Mouse (Mus musculus) megakaryocyte progenitor cell, adult 5-6 weeks (primary cell): ENCODE measurements at regions not wholly inside any gene's neighbourhood (a gene's known extent, or its start where the extent isn't known, plus 50 kb on each side); places are given as distances from the start of the nearest gene placed in this dataset.

Experiments
- ATAC-seq: replicated peaks from 2 replicates; pipeline ENCODE4 v1.8.0; 2016; ENCODE audit warnings: mild to moderate bottlenecking, moderate TSS enrichment, inconsistent platforms; ENCODE audit not compliant: poor library complexity

DNA sequence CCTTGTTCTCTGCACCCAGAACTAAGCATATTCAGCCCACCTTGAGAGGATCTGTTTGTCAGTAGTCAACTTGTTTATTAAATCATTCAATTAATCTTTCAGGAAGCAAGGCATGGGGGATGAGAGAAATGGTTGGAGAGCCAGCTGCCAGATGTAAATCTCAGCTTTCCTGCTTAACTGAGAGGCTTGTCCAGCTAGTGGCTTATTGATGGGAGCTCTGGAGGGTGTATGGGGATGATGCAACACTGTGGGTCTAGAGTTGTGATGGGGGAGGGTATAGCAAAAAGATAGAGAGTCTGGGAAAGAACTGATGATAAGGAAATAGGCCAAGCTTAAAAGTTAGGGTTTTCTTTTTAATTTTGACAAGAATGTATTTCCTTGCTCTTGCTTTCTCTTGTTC is 2163.3 kb downstream of the 9330182O14Rik start:
- ATAC-seq = no peak

DNA sequence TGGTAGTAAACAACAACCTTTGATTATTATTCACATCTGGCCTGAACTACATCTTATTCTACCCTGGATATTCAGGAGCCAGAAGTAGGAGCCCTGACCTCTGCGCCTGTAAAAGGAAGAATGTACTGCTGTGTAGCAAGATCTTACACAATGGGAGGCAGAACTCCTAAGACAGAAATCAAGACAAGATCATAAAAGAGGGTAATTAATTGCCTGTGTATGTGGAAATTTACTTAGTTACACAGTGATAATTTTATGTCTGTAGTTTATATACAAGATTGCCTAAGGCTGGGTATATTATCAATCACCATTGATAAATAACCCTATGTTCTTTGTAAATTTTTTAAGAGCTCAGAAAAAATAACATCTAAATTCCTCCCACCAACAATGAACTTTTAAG is 2167.8 kb downstream of the 9330182O14Rik start:
- ATAC-seq = no peak

DNA sequence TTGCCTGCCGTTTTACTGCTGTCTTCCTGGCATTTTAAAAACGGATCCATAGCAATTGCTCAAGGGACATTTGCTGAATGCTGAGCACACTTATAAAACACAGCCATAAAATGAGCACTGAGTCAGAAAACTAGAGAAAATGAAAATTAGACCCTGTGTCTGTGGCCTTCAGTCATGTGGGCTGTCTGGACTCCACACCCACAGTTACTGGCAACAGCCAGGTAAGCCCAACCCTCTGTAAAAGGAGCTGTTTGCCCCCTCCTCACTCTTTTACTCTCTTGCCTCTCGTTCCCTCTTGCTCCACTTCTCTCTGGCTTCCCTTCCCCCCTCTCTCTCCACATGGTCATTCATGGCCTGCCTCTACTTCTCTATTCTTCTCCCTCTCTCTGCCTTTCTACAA is 2169.9 kb downstream of the 9330182O14Rik start:
- peak; percentile 34 for ATAC-seq

DNA sequence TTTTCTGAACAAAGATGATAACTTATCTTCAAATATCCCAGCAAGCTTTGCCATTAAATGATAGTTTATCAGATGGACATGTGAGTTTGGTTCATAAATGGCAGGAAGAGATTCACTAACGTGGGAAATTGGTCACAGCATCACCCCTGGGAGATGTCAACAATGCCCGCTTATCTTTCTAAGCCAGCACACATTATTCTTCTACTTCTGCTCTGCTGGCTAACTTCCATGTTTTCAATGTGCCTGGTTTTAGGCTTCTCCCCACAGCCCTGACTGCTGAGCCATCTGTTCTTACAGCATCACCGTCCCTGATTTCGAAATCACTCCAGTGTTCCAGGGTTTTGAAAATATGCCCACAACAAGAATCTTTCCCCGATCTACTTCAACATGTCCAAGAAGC is 2175.4 kb downstream of the 9330182O14Rik start:
- ATAC-seq = peak; percentile 95

DNA sequence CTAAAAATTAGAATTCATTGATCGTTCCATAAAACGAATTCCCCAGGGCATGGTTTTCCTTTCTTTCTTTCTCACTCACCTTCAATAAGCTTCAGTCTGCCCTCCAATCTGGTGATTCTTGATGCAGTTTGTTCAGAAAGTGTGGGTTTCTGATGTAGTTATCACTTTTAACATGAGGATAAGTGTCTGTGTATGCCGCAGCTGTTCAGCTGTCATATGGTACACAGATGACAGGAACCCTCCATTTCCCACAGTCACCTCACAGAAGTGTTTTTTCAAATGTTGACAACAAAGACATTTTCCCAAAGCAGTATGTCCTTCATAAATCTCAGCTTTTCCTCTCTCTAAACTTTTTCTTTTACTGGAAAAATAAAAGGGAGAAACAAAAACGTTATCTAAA is 2177.0 kb downstream of the 9330182O14Rik start:
- ATAC-seq = no peak

DNA sequence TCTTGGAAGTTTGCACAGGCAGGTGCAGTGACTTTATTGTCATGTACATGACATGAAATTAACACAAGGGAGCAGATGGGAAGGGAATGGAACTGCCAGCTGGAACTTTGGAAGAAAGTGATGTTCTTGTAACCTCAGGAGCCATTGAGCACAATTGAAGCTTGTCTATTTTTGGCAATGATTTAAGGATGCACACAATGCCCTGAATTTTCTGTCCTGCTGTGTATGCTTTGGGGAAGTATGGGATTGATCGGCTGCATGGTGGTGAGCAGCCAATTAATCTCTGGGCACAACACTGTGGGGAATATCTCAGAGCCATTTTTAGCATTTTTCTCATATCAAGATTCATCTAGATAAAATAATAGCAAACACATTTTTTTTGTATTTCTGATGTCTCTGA is 2186.2 kb downstream of the 9330182O14Rik start:
- no peak for ATAC-seq

DNA sequence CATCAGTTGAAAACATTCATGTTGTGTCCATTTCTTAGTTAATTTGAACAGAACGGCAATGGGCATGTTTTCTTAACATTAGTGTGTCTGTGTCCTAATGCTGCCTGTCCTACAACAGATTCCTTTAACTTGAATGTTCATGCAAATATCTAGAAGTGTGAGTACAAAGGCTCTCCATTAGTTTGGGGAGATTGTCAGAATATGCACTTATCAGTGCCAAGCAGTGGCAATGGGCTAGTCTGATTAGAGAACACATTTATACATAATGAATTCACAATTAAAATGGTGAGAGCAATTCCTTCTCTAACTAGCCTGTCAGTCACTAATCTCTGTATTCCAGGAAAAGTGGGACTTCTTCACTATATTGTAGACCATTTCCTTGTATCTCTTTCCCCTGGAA is 2188.8 kb downstream of the 9330182O14Rik start:
- ATAC-seq = peak; percentile 86

DNA sequence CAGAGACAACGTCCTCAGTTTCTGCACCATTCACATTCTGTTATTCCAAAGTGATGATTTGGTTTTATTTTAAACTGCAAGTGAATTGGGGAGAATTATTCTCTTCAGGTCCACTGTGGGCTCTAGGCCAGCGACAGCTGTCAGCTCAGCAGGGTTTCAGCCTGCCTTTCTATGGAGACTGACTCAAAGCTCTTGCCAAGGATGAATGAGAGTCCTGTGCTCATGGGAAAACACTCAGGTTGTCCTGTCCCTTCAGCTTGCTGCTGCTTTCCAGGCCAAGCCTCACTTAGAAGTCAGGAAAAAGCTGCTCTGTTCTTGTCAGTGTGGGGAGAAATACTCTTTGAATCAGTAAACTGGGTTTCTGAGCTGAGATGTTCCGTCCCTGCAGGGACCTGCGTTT is 2191.1 kb downstream of the 9330182O14Rik start:
- no peak for ATAC-seq

DNA sequence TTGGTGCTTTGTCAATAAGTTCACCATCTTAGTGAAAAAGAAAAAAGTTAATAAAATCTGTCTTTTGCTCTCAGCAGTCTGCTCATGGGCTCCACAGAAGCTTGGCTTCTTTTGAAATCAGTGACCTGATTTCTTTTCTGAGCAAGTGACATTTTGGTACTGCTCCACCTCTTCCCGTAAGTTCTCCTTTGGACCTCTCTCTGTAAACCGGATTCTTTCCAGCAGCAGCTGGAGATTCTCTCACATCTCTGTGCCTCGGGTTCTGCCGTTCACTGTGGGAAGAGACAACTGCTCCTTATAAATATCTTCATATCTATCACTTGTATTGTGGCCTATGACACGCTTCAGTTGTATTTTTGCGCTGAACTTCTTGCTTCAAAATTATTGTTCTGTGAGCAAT is 2194.4 kb downstream of the 9330182O14Rik start:
- ATAC-seq = no peak

DNA sequence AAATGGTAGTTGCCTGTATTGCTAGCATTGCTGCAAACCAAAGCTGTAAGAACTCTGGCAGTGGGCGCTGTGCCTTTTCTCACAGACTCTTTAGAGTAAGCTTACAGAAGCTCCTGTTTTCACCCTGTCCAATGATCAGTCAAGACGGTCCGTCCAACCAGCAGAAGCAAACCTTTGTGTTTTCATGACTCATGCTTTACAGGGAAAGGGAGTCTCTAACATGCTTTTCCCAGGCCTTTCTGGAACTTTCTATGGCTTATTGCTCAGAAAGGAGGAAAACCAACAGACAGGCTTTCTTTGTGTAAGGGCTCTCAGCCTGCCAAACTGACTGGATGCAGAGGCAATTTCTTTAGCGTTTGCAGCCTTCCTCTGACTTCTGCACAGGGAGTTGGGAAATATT is 2195.6 kb downstream of the 9330182O14Rik start:
- ATAC-seq = no peak

DNA sequence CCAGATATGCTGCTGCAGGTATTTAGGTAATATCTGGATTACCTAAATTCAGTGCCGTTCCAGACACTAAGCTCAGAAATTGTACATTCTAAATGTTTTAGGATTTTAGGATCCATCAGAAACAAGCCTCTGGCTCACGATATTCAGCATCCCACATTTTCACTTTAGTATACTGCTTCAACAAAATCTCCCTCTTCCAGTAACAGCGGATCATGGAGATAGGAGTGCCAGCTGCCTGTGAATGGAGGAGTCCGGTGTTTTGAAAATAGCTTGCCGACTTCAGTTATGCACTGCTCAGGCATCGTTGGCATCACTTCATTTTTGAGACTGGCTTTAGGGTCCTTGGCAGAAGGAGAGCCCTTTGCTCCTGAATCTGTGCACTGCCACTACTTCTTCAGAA is 2199.5 kb downstream of the 9330182O14Rik start:
- no peak for ATAC-seq

DNA sequence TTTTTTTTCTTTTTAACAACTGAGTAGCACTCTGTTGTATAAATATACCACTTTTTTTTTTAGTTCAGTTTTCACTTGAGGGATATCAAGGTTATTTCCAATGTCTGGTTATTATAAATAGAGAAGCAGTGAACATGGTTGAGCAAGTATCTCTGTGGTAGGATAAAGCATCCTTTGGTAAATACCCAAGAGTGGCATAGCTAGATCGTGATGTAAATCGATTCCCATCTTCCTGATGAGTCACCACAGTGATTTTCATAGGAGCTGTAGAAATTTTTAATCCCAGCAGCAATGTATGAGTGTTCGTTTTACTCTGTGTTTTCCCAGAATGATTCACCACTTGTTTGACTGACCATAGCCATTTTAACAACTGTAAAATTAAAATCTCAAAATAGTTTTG is 2212.0 kb downstream of the 9330182O14Rik start:
- ATAC-seq = no peak

DNA sequence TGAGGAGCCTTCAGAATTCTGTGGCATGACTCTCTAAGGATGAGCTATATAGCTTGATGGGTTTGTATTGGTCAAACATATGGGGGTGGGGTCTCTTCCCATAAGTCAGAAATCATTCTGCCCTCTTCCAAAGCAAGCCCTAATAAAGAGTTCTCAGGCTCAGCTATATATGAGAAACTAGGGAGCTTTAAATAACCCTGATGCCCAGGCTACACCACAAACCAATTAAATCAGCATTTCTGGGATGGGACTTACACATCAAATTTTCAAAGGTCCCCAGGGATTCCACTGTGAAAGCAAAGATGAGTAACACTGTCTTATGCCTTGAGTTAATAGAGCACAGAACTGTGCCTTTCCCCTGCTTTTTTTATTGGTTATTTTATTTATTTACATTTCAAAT is 2227.7 kb downstream of the 9330182O14Rik start:
- ATAC-seq = no peak

DNA sequence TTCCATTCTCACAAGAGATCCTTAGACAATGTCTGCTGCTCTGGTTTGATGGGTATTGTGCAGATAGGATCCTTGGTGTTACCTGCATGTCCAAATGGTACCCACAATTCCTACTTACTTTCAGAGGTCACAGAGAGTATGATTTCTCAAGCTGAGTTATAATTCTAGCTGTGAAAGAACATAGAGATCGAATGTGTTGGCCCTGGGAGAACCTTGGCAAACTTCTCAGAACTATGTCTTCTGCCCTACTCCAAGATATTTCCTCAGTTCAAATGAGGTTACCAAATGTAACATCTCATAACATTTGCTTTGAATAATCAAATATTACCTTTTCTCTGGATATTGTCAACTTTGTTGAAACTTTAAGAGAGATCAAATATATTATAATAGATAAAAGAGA is 2230.8 kb downstream of the 9330182O14Rik start:
- no peak for ATAC-seq

DNA sequence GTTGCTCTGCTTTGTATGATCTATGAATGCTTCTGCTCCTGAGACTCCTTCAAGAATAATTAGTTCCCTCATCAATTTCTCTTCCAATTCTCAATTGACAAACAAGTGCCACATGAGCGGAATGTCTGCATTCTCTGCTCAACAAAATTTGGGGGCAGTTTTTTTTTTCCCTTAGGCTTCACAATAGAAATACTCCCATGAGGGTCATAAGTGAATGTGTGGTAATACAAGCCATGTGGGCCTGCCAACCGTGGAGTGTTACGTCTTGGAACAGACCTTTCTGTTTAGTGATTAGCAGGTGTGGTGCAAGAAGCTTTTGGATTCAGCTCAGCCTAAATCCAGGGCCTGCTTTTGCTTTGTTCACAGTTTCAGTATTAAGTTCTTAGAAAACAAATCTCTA is 2232.6 kb downstream of the 9330182O14Rik start:
- ATAC-seq = no peak

DNA sequence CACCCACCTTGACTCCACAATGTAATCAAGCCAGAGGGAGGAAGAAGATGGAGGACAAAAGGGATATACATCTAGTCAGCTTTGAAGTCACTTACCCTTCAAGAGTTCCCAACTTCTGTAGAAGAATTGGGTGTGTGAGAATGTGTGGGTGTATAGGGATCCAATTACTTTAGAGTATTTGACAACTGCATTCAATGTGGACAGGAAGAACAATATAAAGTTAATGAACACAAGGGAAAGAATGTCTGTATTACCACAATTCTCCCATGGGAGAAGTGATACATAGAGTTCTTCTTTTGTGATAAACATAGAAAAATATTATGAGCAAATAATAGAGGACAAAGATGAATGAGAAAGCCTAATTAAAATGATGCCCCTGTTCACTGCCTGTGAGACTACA is 2235.4 kb downstream of the 9330182O14Rik start:
- ATAC-seq = no peak

DNA sequence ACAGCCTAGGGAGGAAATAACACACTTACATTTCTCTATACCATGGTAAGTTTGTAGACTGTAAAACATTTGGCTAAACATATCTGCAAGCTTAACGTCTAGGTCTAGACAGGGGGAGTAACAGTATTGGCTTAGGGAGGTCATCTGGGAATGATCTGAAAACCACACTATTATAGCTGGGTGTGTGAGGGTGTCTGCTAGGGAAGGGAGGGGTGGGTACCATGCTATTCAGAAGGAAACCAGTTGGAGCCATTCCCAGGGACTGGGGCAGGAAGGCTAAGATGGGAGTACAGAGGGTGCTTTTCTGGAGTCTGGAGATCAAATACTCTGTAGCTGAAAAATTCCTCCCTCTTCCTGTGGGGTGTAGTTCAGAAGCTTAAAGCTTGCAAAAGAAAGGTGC is 2235.9 kb downstream of the 9330182O14Rik start:
- no peak for ATAC-seq

DNA sequence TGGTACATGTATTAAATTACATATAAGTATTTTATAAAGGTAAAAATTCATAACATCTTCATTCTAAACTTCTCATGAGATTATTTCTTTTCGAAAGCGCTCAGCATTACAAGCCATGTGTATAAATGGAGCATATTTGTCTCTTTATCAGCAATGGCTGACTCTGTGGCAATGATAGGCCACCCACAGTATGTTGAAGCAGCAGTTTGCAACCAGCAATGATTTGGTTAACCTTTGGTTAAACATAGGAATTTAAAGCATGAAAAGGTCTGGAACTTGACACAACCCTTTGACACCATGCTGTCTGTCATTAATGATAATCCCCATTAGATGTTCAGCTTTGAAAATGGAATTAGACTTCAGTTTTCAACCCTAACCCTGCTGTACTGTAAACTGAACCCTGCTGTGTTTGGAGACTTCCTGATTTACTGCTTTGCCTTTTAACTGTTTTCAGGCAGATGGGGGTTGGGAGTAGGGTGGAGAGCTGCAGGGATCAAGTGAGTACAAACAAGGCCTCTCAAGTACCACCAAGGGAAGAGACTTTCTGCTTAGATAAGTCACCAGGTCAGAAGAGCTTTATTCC is 2238.6 kb downstream of the 9330182O14Rik start:
- no peak for ATAC-seq
